Mouse (Mus musculus) urinary bladder, postnatal 36 days (tissue): ENCODE results near the gene Vapb.
"Not testable (repeated sequence)": the region's sequence is repeated elsewhere in the genome, so short reads cannot be mapped to it uniquely, and the experiment has no call there.

ENCODE experiments used
- DNase-seq, 2 experiments: peaks; one replicate each; pipeline ENCODE4 v3.0.0; 2022; ENCODE audit warnings: low spot score in 2 of 2, mixed read lengths in 1 of 2

Vapb gene

DNA sequence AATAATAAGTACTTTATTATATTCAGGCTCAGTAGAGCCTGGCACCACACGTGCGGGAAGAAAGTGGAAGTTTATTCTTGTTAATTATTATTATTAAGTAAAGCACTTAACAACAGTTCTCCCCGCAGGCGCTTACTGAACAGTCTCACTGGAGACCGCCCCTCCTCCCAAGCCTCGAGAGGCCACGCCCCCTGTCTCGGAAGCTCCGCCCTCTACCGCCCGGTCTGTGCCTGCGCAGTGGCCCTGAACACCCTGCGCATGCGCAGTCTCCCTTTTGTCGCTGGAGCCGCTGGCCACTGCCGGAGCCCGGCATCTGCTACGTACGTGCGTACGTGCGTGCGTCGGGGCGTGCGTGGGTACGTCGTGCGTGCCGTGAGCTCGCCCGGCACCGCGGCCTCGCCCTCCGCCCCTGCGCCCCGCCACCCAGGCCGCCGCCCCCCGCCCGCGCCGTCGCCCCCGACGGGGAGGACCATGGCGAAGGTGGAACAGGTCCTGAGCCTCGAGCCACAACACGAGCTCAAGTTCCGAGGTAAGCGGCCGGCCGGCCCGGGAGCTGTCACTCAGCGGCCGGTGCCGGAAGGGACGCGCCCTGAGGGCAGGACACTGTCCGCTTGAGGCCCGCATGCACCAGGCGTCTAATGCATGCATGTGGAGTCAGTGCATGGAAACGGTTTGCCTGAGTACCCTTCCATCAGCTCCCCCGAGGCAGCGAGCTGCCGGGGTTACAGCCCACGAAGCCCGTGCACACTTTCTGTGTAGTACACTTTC is at the start of gene Vapb:
Gene Vapb (plus strand): TSS at position 290 of the 768 bp plus-strand sequence.
- peak; percentile 99 to 100 for DNase-seq

DNA sequence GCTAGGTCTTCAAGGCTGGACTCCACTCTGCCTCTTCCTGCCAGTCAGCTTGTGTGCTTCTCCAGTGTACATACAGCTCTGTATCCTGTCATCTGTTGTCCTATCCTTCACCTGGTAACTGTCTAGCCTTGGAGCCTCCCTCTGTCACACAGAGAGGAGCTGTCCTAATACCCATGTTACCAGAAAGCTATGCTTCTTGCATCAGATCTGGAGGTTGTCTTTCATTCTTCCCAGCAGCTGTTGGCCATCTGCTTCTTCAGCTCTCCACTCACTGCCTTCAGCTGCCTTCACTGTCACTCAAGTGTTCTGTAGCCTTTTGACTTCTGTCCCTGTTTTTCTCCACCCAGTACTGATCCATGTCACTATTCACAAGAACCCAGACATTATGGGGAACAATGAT is 47.5 kb upstream of the Vapb start:
- DNase-seq: no peak

DNA sequence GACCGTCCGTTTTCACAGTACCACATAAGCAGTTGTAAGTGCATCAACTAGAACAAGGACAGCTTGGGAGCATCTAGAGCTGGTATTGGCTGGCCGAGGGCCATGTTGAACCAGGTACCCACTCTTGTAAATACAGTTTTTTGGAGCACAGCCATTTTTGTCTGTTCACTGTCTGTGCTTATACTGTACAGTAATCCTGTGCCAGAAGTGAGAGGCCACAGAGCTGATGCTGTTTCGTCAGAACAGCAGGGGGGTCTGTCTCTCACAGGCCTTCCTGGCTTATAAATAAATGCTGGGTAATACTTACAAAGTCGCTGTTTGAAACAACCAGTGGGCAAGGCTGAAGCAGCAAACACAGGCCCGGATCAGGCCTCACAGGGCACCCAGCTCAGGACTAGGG is 45.6 kb upstream of the Vapb start:
- no peak for DNase-seq

DNA sequence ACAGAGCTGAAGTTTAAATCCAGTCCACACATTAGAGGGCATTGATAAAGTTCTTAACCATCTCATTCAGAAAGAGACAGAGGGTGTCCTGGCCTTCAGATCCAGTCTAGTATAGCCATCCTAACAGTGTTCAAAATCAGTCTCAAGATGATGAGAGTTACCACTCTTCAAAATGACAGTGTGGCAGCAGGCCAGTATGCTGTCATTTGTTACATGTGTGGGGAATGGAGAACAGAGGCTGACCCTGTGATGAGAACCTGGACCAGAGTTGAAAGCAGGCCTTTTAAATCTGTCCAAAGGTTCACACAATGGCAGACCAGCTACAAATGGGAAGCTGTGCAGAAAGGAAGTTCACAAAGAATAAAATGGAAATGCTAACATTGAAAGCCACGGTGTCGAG is 44.6 kb upstream of the Vapb start:
- no peak for DNase-seq

DNA sequence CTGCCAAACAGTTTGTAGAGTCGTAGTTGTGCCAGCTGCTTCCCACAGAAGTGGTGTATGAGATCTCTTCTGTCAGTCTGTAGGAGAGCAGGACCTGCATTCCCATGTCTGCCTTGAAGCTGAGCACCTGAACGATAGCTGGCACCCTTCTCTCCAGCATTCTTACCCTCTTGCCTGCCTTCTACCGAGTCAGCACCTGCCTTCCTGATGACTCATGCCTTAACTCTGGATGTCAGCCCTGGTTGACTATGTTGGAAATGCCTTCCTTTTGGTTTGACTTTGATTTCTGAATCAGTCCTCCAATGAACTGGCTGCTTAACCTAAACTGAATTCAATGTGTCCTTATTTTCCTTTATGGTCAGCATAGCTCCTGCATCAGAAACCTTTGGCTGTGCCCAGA is 38.5 kb upstream of the Vapb start:
- peak; percentile 21 to 31 for DNase-seq

DNA sequence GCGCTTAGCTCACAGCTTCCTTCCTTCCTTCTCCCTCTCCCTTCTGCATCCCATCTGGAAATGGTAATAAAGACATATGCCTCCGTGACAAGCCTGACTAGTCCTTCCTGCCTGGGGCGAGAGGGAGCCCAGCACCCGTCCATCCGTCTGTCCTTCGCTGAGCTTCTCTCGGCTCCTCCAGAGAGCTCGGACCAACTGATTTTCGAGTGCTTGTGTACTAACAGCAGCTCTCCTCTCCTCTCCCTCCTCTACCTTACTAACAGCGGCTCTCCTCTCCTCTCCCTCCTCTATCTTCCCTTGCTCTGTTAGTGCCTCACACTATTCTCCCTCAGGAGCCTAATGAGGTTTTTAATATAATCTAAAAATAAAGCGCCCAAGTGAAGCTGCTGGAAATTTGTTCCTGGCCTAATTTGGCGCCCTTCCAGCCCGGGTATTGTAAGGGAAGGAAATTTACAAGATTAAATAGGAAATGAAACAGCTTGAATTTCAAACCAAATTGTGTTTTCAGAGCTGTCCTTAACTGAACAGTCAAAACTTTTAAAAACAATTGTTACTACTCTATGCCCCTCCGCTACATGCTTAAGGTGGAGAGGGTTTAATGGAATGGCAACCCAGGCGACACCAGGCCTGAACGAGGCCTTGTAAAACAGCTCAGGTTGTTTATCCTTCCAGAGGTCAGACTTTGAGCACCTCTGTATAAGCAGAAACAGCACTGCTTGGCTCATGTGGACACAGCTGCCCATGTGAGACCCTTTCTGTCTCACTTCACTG is 35.0 kb upstream of the Vapb start:
- DNase-seq: no peak

DNA sequence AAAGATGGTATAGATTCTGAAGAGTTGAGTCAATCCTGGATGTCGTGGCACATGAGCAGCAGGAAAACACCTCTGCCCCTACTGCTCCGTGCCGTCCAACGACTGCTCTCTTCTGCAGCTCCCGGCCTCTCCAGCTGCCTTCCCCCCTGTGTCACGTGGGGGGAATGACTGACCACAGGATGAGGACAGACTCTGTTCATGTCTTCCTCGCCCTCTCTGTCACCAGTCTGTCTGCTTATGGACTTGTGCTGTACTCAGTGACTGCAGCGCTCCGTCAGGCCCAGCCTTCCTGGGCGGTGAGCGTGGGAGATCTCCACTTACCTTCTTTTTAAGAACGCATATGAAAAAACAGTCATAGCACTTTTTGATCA is 34.5 kb upstream of the Vapb start:
- no peak for DNase-seq

DNA sequence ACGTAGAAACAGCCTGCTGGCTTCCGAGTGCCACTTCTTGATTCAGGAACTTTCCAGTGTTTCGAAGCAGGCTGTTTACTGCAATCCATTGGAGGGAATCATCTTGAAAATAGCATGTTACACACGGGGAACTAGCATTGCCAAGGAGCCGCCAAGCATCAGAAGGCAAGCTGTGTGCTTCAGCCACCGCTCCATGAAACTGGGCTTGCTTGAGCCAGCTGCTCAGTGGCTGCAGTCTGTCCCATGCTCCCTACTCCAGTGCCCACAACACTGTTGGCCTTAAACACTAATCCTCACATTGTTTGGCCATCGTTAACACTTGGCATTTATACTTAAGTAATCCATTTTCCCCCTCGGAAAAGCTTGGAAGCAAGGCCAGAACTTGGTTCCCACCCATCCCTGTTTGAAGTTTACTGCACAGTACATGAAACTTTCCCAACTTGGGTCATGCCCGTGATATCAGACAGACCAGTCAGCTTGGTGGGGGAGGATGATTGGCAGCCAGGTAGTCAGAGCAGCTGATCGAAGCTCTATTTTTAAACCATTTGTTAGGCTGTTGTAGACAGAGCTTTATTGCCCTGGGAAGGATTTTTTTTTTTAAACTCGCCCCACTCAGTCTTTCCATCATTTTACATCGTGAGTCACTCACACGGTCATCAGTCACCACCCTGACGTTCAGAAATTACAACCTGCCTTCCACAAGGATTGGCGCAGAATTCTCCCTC is 31.3 kb upstream of the Vapb start:
- no peak for DNase-seq

DNA sequence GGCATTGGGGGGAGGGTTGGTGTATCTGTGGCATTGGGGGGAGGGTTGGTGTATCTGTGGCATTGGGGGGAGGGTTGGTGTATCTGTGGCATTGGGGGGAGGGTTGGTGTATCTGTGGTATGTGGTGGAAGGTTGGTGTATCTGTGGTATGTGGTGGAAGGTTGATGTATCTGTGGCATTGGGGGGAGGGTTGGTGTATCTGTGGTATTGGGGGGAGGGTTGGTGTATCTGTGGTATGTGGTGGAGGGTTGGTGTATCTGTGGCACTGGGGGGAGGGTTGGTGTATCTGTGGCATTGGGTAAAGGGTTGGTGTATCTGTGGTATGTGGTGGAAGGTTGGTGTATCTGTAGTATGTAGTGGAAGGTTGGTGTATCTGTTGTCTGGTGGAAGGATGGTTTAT is 29.7 kb upstream of the Vapb start:
- DNase-seq: not testable (repeated sequence)

DNA sequence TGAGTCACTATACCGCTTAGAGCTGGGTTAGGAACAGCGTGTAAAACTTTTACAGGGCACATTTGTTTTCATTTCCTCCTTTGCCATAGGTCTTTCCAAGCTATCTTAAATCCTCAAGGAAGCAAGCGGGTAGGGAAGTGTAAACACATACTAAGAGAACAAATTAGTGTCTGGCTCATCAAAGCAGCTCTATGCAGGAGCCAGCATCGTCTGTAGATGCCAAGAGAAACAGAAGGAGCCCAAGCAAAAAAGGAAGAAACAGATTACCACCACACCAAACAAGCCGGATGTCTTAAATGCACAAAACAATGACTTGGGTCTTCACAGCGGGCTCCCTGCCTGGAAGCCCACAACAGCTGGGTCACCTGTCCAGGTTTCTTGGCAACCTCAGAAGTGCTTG is 27.1 kb upstream of the Vapb start:
- no peak for DNase-seq

DNA sequence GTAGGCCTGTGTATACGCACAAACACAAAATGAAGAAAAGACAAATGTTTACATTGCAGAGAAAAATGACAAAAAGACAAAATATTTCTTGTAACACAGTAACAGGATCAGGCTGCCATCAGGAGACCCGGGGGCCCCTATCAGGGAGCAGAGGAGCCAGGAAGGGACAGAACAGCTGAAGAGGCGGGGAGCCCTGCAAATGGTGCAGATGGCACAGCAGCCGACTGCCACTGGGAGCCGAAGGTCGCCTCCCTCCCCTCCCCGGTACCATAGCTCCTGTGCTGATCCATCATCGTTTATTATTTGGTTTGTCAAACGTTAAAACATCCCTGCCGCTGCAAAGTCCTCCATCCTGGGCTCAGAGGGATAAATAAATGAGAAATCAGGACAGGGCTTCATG is 24.7 kb upstream of the Vapb start:
- DNase-seq: no peak

DNA sequence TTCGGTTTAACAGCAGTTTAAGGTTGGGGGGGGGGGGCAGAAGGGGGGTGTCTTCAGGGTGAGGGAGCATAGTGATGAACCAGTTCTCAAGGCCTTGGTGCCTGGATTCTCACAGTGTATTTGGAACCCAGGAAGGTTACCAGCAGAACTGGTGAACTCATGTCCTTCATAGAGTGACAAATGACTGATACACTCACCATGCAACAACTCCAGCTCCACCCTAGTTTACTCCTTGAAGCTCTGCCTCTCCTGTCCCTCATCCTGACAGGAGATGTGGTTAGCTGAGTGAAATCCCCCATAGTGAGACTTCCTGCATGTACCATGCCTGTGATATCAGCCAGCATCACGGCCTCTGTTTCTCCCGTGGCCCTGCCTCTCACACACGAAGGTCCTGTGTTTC is 24.1 kb upstream of the Vapb start:
- no peak for DNase-seq

DNA sequence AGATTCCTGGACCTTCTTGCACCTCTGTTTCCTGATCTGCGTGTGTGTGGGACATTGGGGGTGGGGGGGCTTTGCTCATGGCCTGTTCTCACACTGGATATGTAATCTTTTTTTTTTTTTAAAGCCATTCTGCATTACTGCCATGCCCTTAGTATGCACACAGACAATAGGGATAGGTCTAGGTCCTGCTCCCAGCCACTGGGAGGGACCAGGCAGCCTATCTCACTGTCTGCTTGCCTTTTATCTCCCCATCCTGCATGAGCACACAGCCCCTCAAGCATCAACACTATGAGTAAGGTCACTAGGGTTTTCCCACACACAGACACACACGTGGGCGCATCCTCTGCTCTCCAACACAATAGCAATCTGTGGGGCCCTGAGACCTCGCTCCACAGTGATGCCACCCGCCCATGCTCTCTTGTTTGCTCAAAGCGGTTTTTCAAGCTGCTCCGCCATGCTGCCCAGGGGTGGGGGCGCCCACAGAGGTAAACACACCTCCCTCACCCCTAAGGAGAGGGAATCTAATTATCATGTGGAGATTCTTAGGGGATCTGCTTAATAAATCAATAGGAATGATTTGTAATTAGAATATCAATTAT is 22.6 kb upstream of the Vapb start:
- no peak for DNase-seq

DNA sequence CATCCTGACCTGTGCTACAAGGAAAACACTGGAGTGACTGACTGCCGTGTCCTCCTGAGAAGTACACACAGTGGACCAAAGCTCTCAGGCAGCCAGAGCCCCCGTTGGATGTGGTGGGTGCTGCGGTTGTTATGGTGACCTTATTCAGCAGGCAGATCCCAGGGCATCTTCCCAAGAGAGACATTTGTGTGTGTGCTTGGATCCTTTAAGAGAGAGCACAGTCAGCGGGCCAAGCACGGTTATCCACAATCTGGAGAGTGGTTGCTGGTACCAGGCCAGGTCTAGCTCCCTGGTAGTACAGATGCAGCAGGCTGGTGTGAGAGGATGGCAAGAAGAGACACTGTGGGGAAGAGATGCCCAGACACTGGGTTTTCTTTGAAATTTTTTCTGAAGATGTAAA is 20.3 kb upstream of the Vapb start:
- no peak for DNase-seq

DNA sequence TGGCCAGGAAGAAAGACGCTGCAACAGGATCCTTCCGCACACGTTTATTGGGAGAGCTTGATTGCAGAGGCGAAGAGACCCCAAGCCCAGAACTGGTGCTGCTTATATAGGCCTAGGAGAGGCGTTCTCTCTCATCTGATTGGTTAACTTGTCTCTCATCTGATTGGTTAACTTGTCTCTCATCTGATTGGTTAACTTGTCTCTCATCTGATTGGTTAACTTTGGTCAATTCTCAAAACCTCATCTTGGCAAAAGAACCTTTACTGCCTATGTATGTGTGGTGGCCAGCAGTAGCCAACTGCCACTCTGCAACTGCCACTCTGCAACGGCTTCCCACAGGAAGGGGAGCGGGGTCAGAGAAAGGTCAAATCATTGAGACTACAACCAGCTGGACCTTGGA is 18.2 kb upstream of the Vapb start, which contains the start of gene 1700010B08Rik:
Gene 1700010B08Rik (plus strand): TSS at position 301 of the 400 bp plus-strand sequence.
- DNase-seq: not testable (repeated sequence)

DNA sequence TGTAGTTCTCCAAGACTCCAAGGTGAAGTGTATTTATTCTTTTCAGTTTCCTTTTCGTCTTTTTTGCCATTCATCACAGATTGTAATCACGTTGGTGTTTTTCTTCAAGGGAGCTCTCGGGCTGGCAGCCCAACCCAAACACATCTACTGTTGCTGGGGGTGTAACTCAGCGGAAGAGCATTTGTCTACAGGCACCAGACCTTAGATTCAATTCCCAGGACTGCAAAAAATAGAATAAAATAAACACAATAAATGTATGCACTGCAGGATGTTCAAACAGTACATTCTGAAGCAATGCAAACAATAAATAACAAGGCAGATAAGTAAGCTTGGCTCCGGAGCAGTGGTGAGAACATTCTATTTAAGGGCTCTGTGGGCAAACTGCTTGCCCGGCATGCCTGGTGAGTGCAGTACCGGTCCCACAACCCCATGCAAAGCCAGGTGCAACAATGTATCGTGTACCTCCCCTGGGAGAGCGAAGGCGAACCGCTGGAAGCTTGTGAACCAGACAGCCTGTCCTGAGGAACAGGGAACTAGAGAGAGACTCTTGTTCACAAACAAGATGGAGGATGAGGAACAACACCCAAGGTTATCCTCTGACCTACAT is 15.0 kb upstream of the Vapb start:
- DNase-seq: no peak

DNA sequence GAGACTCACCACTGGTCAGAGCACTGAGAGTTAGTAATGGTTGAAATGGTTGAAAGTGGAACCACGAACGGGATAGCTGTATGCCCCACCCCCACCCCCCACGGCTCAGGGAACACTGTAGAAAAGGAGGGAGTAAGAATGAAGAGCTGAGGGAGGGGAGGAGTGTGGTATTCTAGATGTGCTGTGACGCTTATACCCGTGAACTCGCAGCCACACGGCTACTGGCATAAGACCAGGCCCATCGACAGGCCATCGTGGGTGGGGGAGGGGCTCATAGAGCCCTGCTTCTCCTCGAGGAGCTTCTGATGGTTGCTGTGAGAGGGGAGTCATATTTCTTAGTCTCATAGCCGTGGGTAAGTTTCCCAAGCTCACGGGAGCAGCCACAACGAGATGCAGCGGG is 12.9 kb upstream of the Vapb start:
- no peak for DNase-seq

DNA sequence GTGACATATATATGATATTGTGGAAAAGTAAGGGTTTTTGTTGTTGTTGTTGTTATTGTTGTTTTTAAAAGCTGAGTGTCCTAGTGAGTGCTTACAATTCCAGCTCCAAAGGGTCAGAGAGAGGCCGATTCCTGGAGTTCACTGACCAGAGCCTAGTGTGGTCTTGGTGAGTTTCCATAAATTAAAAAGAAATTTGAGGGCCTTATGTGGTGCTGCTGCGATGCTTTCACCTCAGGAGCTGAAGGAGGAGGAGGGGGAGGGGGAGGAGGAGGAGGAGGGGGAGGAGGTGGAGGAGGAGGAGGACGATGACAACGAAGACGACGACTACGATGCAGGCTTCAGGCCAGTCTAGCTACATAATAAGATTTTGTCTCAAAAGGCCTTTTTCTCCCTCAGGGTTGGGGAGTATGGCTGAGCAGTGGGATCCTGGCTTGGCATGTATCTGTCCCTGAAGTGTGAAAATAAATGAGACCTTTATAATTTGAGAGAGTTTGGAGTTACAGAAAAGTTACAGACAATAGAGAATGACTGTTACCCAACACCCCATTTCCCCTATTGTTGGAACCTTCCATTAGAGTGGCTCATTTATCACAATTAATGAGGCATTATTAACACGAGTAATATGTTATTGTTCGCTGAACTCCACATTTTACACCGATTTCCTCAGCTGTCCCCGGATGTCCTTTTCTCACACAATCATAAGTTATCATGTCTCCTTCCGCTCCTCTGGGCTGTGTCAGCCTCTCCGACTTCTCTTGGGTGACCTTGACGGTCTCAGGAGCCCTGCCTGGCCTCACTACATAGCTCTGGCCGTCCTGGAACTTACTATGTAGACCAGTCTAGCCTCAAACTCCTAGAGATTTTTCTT is 12.1 kb upstream of the Vapb start:
- DNase-seq: no peak

DNA sequence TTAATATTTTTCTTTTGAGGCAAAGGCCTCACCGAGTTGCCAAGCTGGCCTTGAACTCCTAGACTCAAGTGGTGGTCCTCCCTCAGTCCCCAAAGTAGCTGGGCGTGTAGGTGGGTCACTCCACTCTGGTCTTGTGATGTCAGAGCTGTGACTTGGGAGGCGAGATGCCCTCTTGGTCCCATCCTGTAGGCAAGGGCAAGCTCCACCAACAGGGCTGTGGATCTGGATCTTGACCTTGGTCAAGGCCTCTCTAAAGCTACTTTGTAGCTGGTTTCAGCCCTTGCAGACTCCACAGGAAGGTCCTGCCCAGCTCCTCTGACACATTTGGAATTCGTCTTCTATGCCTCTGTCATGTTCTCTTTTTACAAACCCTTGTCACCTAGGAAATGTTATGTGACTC is 11.5 kb upstream of the Vapb start:
- no peak for DNase-seq

DNA sequence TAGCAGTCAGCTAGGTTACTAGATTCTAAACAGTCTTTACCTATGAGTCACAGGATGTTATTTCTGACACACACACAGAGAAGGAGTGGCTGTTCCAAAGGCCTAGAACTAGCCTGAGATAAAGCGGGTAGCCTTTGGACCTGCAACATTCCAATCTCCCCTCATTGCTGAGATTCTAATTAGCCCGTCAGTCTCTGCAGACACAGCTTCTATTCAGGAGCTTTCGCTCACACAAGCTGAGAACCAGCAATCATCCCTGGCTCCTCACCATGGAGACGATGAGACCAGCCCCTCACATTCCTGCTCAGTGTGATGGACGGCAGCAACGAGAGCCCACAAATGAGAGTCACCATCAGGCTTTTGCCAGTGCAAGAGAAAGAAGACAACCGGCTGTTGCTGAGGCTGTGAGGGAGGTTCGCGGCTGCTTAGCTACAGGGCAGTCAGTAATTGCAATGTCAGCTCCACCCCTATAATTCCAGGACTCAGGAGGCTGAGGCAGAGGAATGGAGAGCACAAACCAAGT is 6.8 kb upstream of the Vapb start:
- DNase-seq: no peak

DNA sequence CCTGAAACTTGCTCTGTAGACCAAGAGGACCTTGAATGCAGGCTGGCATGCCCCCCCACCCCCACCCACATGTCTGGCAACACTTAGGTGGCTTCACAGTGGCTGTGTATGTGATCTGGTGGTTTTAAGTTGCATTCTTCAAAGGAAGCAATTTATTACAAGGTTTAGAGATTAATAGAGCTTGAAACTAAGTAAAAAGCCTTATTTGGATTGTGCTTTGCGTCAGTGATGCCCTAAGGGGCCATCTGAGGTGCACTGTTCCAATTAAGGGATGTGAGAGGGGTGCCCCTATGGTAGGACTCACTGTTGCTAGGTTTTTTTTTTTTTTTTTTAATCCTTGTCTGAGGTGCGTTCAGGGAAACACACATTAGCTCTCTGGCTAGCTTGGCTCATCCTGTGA is 2.9 kb upstream of the Vapb start:
- no peak for DNase-seq
